Mouse (Mus musculus) megakaryocyte, embryonic 14.5 days (primary cell): Measurements from ENCODE around the gene Cadps2.

ENCODE experiments used
- FLI1 ChIP-seq: IDR thresholded peaks from 2 replicates; pipeline ENCODE4 v1.6.1; 2012; ENCODE audit warnings: low read length, inconsistent platforms, mixed read lengths
- GATA1 ChIP-seq: IDR thresholded peaks from 3 replicates; pipeline ENCODE4 v1.6.1; 2012; ENCODE audit warnings: mixed read lengths, low read length, inconsistent platforms, borderline replicate concordance

DNA sequence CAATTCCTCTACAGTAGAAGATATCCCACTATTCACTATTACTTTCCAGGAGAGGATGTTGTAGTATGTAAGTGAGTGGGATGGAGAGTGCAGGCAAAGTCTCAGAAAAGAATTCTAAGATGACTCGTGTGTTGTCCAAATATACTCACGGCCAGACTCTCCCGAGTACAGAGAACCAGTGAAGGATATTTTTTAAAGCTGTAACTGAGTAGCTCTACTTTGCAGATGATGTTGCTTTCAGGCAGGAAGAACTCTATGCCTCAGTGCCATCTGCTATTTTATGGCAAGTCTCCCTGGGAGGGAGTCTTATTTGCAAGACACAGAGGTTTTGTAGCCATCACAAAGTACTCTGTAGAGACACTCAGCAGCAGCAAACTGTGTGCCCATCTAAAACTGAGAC lies 131.7 kb downstream of the Cadps2 start:
- no peak for TF ChIP-seq GATA1
- TF ChIP-seq FLI1 = no peak
